Comparison of ENCODE assay signal across 16 mouse cellular contexts in genomic region chr16:24177564-24177963, GRCm38 (mm10).
DNase-seq lines count a peak whose midpoint lies in the region; TF ChIP-seq lines count a peak whose summit lies in the region.
"Had no signal": no experiment of that assay in that cellular context is flagged by ENCODE, and none has a peak within 500 bp of the region (broad histone marks: within the 10 kb centered on the region; RNA-seq: fewer than 3 reads in every experiment).

No protein-coding gene starts in this region.

- no peak for DNase-seq in cerebellum, adult 2 months
- DNase-seq in cerebellum, adult 9-11 months = no peak
- peak; percentile 41 to 62 for DNase-seq in gastrocnemius, adult 8-10 months (ENCODE audit: low spot score in 2 of 2)
- DNase-seq in gastrocnemius, postnatal 10 days = no peak
- peak; percentile 19 for DNase-seq in brain, adult 2 months (ENCODE audit: low read depth, low spot score)
- DNase-seq in skeletal muscle tissue, adult 2 months (ENCODE audit: low read depth, low spot score) = peak; percentile 87
- no peak for DNase-seq in thymus, postnatal 14 days
- DNase-seq: adrenal gland, adult 8-10 months; adrenal gland, postnatal 25 days; cerebellum, adult 11 months; cerebellum, adult 8-10 months; cerebellum, postnatal 14 days had no signal

- no peak overlapping the region for H3K4me3 ChIP-seq in cerebellum, adult 2 months (replicated peaks; ENCODE audit: insufficient read depth, low read depth, low read length)
- H3K4me3 ChIP-seq: forebrain, embryonic 10.5 days; forebrain, embryonic 13.5 days; hindbrain, embryonic 12.5 days; hindbrain, embryonic 15.5 days had no signal

- no peak for TF ChIP-seq CTCF in cerebellum, adult 2 months (IDR thresholded peaks at IDR 0.05; ENCODE audit: borderline replicate concordance, insufficient read depth, low read depth, low read length)

- TF ChIP-seq POLR2A in cerebellum, adult 2 months (IDR thresholded peaks at IDR 0.05; ENCODE audit: borderline replicate concordance, insufficient read depth, low read length) = no peak

- H3K27ac ChIP-seq in cerebellum, adult 2 months (ENCODE audit: insufficient read depth, low read length) = peak overlapping the region; percentile 60; the same call in 1 of the 2 replicates
- H3K27ac ChIP-seq: forebrain, embryonic 10.5 days; forebrain, embryonic 13.5 days; hindbrain, embryonic 12.5 days; hindbrain, embryonic 15.5 days had no signal

- peaks cover 10% of the 10 kb centered on the region for H3K4me1 ChIP-seq in cerebellum, adult 2 months (ENCODE audit: control insufficient read depth, insufficient read depth, low read length)
- H3K4me1 ChIP-seq: forebrain, embryonic 13.5 days; hindbrain, embryonic 12.5 days; hindbrain, embryonic 15.5 days had no signal

- WGBS in cerebellum, adult 2 months = 33% methylated on average over 2 of the region's 2 CpGs

- H3K27me3 ChIP-seq in cerebellum, adult 2 months (ENCODE audit: control insufficient read depth, insufficient read depth, low read length) = no peaks in the 10 kb centered on the region
- H3K27me3 ChIP-seq: forebrain, embryonic 13.5 days; hindbrain, embryonic 12.5 days; hindbrain, embryonic 15.5 days had no signal

Comparison
In these comparisons a context has a peak if more than half of its experiments do, and no peak if none do; other contexts are left out.
1. DNase-seq: peak in gastrocnemius, adult 8-10 months (2 of 2), brain, adult 2 months (single experiment) and skeletal muscle tissue, adult 2 months (single experiment); none in cerebellum, adult 2 months (0 of 2), cerebellum, adult 9-11 months (single experiment), gastrocnemius, postnatal 10 days (single experiment) and thymus, postnatal 14 days (single experiment).